Mouse (Mus musculus) myocyte (in vitro differentiated cells): ENCODE results near the gene Hdac5. TPM values are rescaled to one million over a fixed set of nuclear protein-coding genes. Genes with fewer than 3 reads are reported as not detected.

ENCODE experiments used
- H3K27me3 ChIP-seq: one replicate; pipeline ENCODE4 v1.6.1; 2011; ENCODE audit not compliant: control insufficient read depth, insufficient read depth, insufficient read length
- H3K36me3 ChIP-seq: one replicate; pipeline ENCODE4 v1.6.1; 2011; ENCODE audit not compliant: control insufficient read depth, insufficient read depth
- H3K4me2 ChIP-seq: one replicate; pipeline ENCODE4 v1.6.1; 2011; ENCODE audit warnings: low read depth, control low read depth
- H3K4me3 ChIP-seq: one replicate; pipeline ENCODE4 v1.5.1; 2011; ENCODE audit warnings: mild to moderate bottlenecking, control low read depth, moderate library complexity
- H3K79me2 ChIP-seq: one replicate; pipeline ENCODE4 v1.6.1; 2011; ENCODE audit not compliant: control insufficient read depth, insufficient read depth
- H3ac ChIP-seq: one replicate; pipeline ENCODE4 v1.6.1; 2011; ENCODE audit not compliant: control insufficient read depth, insufficient read length
- CEBPB ChIP-seq: IDR thresholded peaks from 2 replicates; pipeline ENCODE4 v1.6.1; 2011; ENCODE audit warnings: mild to moderate bottlenecking, moderate library complexity; ENCODE audit not compliant: poor library complexity, insufficient read depth, severe bottlenecking
- E2F4 ChIP-seq: IDR thresholded peaks from one replicate; pipeline ENCODE4 v1.6.1; 2011; ENCODE audit warnings: mild to moderate bottlenecking, control low read depth, moderate library complexity; ENCODE audit not compliant: insufficient read depth
- MAX ChIP-seq: IDR thresholded peaks from one replicate; pipeline ENCODE4 v1.6.1; 2011; ENCODE audit warnings: low read depth, mild to moderate bottlenecking, control low read depth
- MYOD1 ChIP-seq, 3 experiments: IDR thresholded peaks; one replicate each; pipeline ENCODE4 v1.6.1; 2011; ENCODE audit warnings: control low read depth in 2 of 3, low read depth in 2 of 3, mild to moderate bottlenecking in 2 of 3, moderate library complexity in 1 of 3; ENCODE audit not compliant: insufficient read length in 2 of 3, control insufficient read depth in 1 of 3
- MYOG ChIP-seq, 3 experiments: IDR thresholded peaks; one replicate each; pipeline ENCODE4 v1.6.1; 2011; ENCODE audit warnings: control low read depth in 2 of 3, low read depth in 2 of 3, mild to moderate bottlenecking in 2 of 3; ENCODE audit not compliant: insufficient read length in 2 of 3, control insufficient read depth in 1 of 3, insufficient read depth in 1 of 3
- POLR2A ChIP-seq: IDR thresholded peaks from one replicate; pipeline ENCODE4 v1.6.1; 2011; ENCODE audit warnings: low read depth, mild to moderate bottlenecking, control low read depth, moderate library complexity; ENCODE audit not compliant: insufficient read length
- POLR2AphosphoS2 ChIP-seq: IDR thresholded peaks from one replicate; pipeline ENCODE4 v1.6.1; 2011; ENCODE audit warnings: low read depth, control low read depth; ENCODE audit not compliant: insufficient read length
- REST ChIP-seq: IDR thresholded peaks from one replicate; pipeline ENCODE4 v1.6.1; 2011; ENCODE audit warnings: mild to moderate bottlenecking, control low read depth, moderate library complexity; ENCODE audit not compliant: insufficient read depth, insufficient read length
- SRF ChIP-seq: IDR thresholded peaks from one replicate; pipeline ENCODE4 v1.6.1; 2011; ENCODE audit warnings: low read depth; ENCODE audit not compliant: control insufficient read depth, insufficient read length
- TCF12 ChIP-seq: IDR thresholded peaks from one replicate; pipeline ENCODE4 v1.6.1; 2011; ENCODE audit warnings: mild to moderate bottlenecking, control low read depth; ENCODE audit not compliant: poor library complexity, insufficient read depth, severe bottlenecking
- TCF3 ChIP-seq: IDR thresholded peaks from one replicate; pipeline ENCODE4 v1.6.1; 2011; ENCODE audit warnings: low read depth, control low read depth; ENCODE audit not compliant: insufficient read length
- USF1 ChIP-seq: IDR thresholded peaks from one replicate; pipeline ENCODE4 v1.6.1; 2011; ENCODE audit warnings: low read depth, mild to moderate bottlenecking, control low read depth, moderate library complexity
- polyA plus RNA-seq: library from polyadenylated mRNA; unstranded; fragments of >200 nt; fragmentation: generic; extraction: Trizol; gene quantifications from one replicate; pipeline ENCODE4 v1.2.1, GENCODE M21; 2012; ENCODE audit warnings: missing spikeins

Hdac5 gene
- polyA plus RNA-seq, 1 experiment: 77.3 TPM

- no peaks in the 10 kb centered on the region for H3K27me3 ChIP-seq
- no peak overlapping the region for H3K4me2 ChIP-seq
- no peaks in the 10 kb centered on the region for H3K36me3 ChIP-seq
- H3ac ChIP-seq: no peak overlapping the region
- no peaks in the 10 kb centered on the region for H3K79me2 ChIP-seq
- no peak overlapping the region for H3K4me3 ChIP-seq
- TF ChIP-seq MAX (no peak), POLR2A (no peak), REST (no peak), TCF3 (no peak), USF1 (no peak), TCF12 (no peak), CEBPB (no peak), E2F4 (no peak), SRF (no peak)
Observed at GRCm38 (mm10) chr11:102240636-102241035, 10.7 kb upstream of the Hdac5 start.

- no peaks in the 10 kb centered on the region for H3K36me3 ChIP-seq
- no peak overlapping the region for H3K4me3 ChIP-seq
- TF ChIP-seq TCF3: no peak
- TF ChIP-seq MYOD1 (IDR thresholded peaks at IDR 0.05; ENCODE audit: control insufficient read depth in 1 of 3, insufficient read length in 2 of 3, low read depth in 2 of 3): no peak
- TF ChIP-seq TCF12: no peak
- TF ChIP-seq POLR2AphosphoS2: no peak
- no peak for TF ChIP-seq POLR2A
- TF ChIP-seq E2F4: no peak
- TF ChIP-seq MAX: no peak
- TF ChIP-seq MYOG (IDR thresholded peaks at IDR 0.05; ENCODE audit: control insufficient read depth in 1 of 3, insufficient read depth in 1 of 3, insufficient read length in 2 of 3, low read depth in 2 of 3): no peak
- TF ChIP-seq REST: no peak
- no peak for TF ChIP-seq SRF
- TF ChIP-seq CEBPB: no peak
- no peak for TF ChIP-seq USF1
Observed at GRCm38 (mm10) chr11:102236022-102236421, 6.1 kb upstream of the Hdac5 start.

GRCm38 (mm10) chr11:102229331-102229953, 524 bp downstream of the Hdac5 start:
- no peaks in the 10 kb centered on the region for H3K36me3 ChIP-seq
- TF ChIP-seq TCF3 (no peak), SRF (no peak), MAX (no peak), USF1 (no peak), TCF12 (no peak), E2F4 (no peak), POLR2AphosphoS2 (no peak)
- H3K4me3 ChIP-seq: peak overlapping the region; percentile 36
- peak overlapping the region; percentile 89 for H3K4me2 ChIP-seq
- H3ac ChIP-seq: peak overlapping the region; percentile 51
- no peaks in the 10 kb centered on the region for H3K27me3 ChIP-seq
- H3K79me2 ChIP-seq: peaks cover 4% of the 10 kb centered on the region

More at GRCm38 (mm10) chr11:102236022-102236421, 6.1 kb upstream of the Hdac5 start:
- Histone ChIP-seq H3K4me2 (no peak overlapping the region), H3K79me2 (no peaks in the 10 kb centered on the region), H3ac (no peak overlapping the region), H3K27me3 (no peaks in the 10 kb centered on the region)

- H3K79me2 ChIP-seq: peaks cover 4% of the 10 kb centered on the region
- H3K4me3 ChIP-seq: peak overlapping the region; percentile 36
- H3K27me3 ChIP-seq: no peaks in the 10 kb centered on the region
- no peaks in the 10 kb centered on the region for H3K36me3 ChIP-seq
- no peak for TF ChIP-seq MAX
- peak in 1 of 3 experiments; percentile 13 for TF ChIP-seq MYOG (IDR thresholded peaks at IDR 0.05; ENCODE audit: control insufficient read depth in 1 of 3, insufficient read depth in 1 of 3, insufficient read length in 2 of 3, low read depth in 2 of 3)
- TF ChIP-seq E2F4: no peak
- H3K4me2 ChIP-seq: peak overlapping the region; percentile 89
- peak overlapping the region; percentile 51 for H3ac ChIP-seq
Observed at GRCm38 (mm10) chr11:102228646-102229268, 1.2 kb downstream of the Hdac5 start.

- H3K27me3 ChIP-seq: no peaks in the 10 kb centered on the region
- peak overlapping the region; percentile 36 for H3K4me3 ChIP-seq
- no peak for TF ChIP-seq SRF
- H3K4me2 ChIP-seq: peak overlapping the region; percentile 89
- no peaks in the 10 kb centered on the region for H3K36me3 ChIP-seq
- peaks cover 4% of the 10 kb centered on the region for H3K79me2 ChIP-seq
- no peak overlapping the region for H3ac ChIP-seq
Observed at GRCm38 (mm10) chr11:102228191-102228545, 1.8 kb downstream of the Hdac5 start.
